Mouse (Mus musculus) right cerebral cortex, postnatal 36 days (tissue): ENCODE data around the gene Slc41a2.

Experiments used
- DNase-seq, 2 experiments: peaks; one replicate each; pipeline ENCODE4 v3.0.0; 2022; ENCODE audit warnings: low spot score in 2 of 2, mixed read lengths in 1 of 2

Gene Slc41a2

GRCm38 (mm10) chr10:83320396-83320795 is 17.3 kb downstream of the Slc41a2 start:
- no peak for DNase-seq

GRCm38 (mm10) chr10:83313033-83313432 is 24.6 kb downstream of the Slc41a2 start:
- no peak for DNase-seq

- DNase-seq: no peak
These were observed 27.3 kb downstream of the Slc41a2 start for GRCm38 (mm10) chr10:83310356-83310755.

- no peak for DNase-seq
These were observed 36.0 kb downstream of the Slc41a2 start for GRCm38 (mm10) chr10:83301687-83302086.

GRCm38 (mm10) chr10:83301054-83301453 is 36.6 kb downstream of the Slc41a2 start:
- DNase-seq: no peak

- no peak for DNase-seq
These were observed 40.7 kb downstream of the Slc41a2 start for GRCm38 (mm10) chr10:83297017-83297416.

- no peak for DNase-seq
These were observed 42.9 kb downstream of the Slc41a2 start for GRCm38 (mm10) chr10:83294746-83295145.

GRCm38 (mm10) chr10:83293352-83293751 is 44.3 kb downstream of the Slc41a2 start:
- no peak for DNase-seq

GRCm38 (mm10) chr10:83291731-83292130 is 46.0 kb downstream of the Slc41a2 start:
- DNase-seq: no peak

- no peak for DNase-seq
These were observed 49.9 kb downstream of the Slc41a2 start for GRCm38 (mm10) chr10:83287828-83288227.

GRCm38 (mm10) chr10:83286399-83286798 is 51.3 kb downstream of the Slc41a2 start:
- DNase-seq: no peak

- no peak for DNase-seq
These were observed 51.9 kb downstream of the Slc41a2 start for GRCm38 (mm10) chr10:83285724-83286256.

- no peak for DNase-seq
These were observed 52.8 kb downstream of the Slc41a2 start for GRCm38 (mm10) chr10:83284916-83285315.

- DNase-seq: peak; percentile 14 to 63
These were observed 71.0 kb downstream of the Slc41a2 start for GRCm38 (mm10) chr10:83266731-83267130.

- DNase-seq: no peak
These were observed 71.4 kb downstream of the Slc41a2 start for GRCm38 (mm10) chr10:83266241-83266640.

GRCm38 (mm10) chr10:83264680-83265079 is 73.0 kb downstream of the Slc41a2 start:
- no peak for DNase-seq

GRCm38 (mm10) chr10:83264056-83264455 is 73.6 kb downstream of the Slc41a2 start:
- DNase-seq: no peak

- no peak for DNase-seq
These were observed 76.4 kb downstream of the Slc41a2 start for GRCm38 (mm10) chr10:83261264-83261663.

GRCm38 (mm10) chr10:83251377-83251776 is 86.3 kb downstream of the Slc41a2 start:
- DNase-seq: no peak

GRCm38 (mm10) chr10:83248036-83248435 is 89.6 kb downstream of the Slc41a2 start:
- no peak for DNase-seq

GRCm38 (mm10) chr10:83245720-83246119 is 92.0 kb downstream of the Slc41a2 start:
- no peak for DNase-seq

GRCm38 (mm10) chr10:83244131-83244530 is 93.6 kb downstream of the Slc41a2 start:
- no peak for DNase-seq

GRCm38 (mm10) chr10:83242106-83242686 is 95.5 kb downstream of the Slc41a2 start:
- DNase-seq: no peak

- DNase-seq: no peak
These were observed 103.3 kb downstream of the Slc41a2 start for GRCm38 (mm10) chr10:83234391-83234790.
